Mouse (Mus musculus) bone marrow, adult 2 months (tissue): Measurements from ENCODE around the gene Ube2k.

Source experiments
- CTCF ChIP-seq: fragments of 200-500 bp; IDR thresholded peaks from 2 replicates; pipeline ENCODE4 v1.5.1; 2011; ENCODE audit warnings: low read length, control low read depth; ENCODE audit not compliant: control insufficient read depth, insufficient read depth
- POLR2A ChIP-seq: fragments of 200-500 bp; IDR thresholded peaks from 2 replicates; pipeline ENCODE4 v1.6.1; 2011; ENCODE audit warnings: low read depth, mild to moderate bottlenecking, control low read depth, low read length, borderline replicate concordance; ENCODE audit not compliant: control insufficient read depth

DNA sequence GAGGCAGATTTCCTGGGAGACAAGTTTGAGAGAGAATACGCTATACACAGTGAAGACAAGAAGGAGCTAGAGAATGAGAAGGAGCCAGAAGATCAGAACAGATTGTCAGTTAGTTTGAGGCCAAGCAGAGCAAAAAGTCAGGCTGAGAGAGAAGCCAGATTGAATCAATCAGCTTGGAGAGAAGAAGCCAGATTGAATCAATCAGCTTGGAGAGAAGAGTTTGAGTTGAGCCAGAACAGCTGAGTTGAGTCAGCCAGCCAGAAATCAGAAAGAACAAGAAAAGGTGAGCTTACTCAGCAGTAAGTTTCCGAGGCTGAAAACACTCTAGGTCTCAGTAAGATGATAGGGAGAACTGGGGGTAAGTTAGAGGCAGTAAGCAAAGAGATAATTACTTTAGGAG lies 37.8 kb downstream of the Ube2k start:
- no peak for TF ChIP-seq CTCF
- no peak for TF ChIP-seq POLR2A
